Mouse (Mus musculus): Measurements from ENCODE around the gene Map6. TPM values are rescaled to one million over a fixed set of nuclear protein-coding genes. Genes with fewer than 3 reads are reported as not detected.
"Not testable (repeated sequence)": the region's sequence is repeated elsewhere in the genome, so short reads cannot be mapped to it uniquely, and the experiment has no call there.

Gene Map6
- polyA plus RNA-seq, 1 experiment from 2014 or later = 155 TPM

DNA sequence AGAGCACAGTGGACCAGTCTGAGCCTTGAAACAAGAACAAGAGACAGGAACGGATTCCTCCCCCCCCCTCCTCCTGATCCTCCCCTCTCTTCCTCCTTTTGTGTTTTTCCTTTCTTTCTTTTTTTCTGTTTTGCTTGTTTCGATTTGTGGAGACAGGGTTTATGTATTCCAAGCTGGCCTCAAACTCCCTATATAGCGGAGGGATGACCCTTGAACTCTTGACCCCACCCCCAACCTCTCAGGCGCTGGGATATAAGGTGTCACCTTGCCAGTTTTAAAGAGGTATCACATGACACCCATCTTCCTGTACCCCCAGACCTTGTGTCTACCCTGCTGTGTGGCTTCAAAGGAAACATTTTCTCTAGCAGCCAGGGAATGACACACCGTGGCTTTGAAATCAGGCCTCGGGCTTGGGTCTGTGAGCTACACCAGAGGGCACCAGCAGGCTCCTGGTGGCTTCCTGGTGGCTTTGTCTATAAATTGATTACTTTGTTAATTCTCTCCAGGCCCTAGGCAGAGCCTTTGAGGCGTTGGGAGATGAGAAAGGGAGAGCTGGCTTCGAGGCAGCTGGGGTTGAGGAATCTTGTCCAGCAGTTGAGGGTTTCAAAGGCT, 93.7 kb downstream of the Map6 start:
- WGBS = 17% methylated on average over 8 of the region's 8 CpGs
- Histone ChIP-seq H3K27me3 (no peaks in the 10 kb centered on the region), H3K4me3 (no peak overlapping the region), H3K9me3 (no peaks in the 10 kb centered on the region), H3K36me3 (no peaks in the 10 kb centered on the region), H3K4me1 (replicated peaks) (peaks cover 45% of the 10 kb centered on the region), H3K4me2 (peak overlapping the region; percentile 32), H3K9ac (peak overlapping the region; percentile 36; the same call in 1 of the 2 replicates), H3K27ac (replicated peaks) (peak overlapping the region; percentile 96)
- no peak for ATAC-seq (ENCODE audit: low FRiP score, low read depth)

DNA sequence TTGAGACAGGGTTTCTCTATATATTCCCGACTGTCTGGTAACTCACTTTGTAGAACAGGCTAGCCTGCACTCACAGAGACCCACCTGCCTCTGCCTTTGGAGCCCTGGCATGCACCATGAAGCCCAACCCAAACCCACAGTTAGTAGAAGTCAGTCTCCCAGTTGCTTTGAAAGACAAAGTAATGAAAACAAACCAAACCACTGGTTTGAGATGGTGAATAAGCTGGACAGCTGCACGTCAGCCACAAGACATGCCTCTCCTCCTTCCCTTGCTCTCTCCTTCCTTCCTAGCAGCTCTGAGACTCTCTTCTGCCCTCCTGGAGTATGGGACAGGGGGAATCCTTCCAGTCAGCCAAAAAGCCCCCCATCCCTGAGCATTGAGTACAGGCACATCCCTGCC, 94.9 kb downstream of the Map6 start:
- no peak overlapping the region for H3K4me3 ChIP-seq
- 91% methylated on average over 2 of the region's 2 CpGs for WGBS

DNA sequence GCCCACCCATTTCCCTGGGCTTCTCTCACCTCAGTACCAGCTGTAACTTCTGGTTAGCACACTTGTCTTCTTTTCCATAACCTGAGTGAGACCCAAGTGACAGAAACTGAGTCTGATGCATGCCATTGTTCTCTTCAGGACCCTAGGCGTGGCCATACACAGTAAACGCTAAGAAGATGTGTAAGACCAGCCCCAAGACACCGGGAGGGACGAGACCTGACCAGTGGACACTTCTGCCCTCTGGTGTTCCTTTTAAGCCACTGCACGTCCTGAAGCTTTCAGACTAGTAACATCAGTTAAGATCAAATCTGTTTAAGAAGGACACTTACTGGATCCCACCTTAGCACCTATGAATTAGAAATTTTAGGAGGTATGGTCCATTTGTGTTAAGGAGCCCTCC, 97.8 kb downstream of the Map6 start:
- ATAC-seq (ENCODE audit: low FRiP score, low read depth) = no peak
- peak overlapping the region; percentile 36 for H3K4me2 ChIP-seq
- no peak overlapping the region for H3K4me3 ChIP-seq
- under 1% methylated on average over 5 of the region's 5 CpGs for WGBS
- H3K9me3 ChIP-seq = no peaks in the 10 kb centered on the region
- H3K27ac ChIP-seq (replicated peaks) = no peak overlapping the region
- no peak overlapping the region for H3K9ac ChIP-seq
- peaks cover 22% of the 10 kb centered on the region for H3K4me1 ChIP-seq (replicated peaks)
- H3K36me3 ChIP-seq = no peaks in the 10 kb centered on the region
- H3K27me3 ChIP-seq = no peaks in the 10 kb centered on the region

More for the DNA sequence above, 94.9 kb downstream of the Map6 start:
- no peaks in the 10 kb centered on the region for H3K9me3 ChIP-seq
- H3K4me1 ChIP-seq (replicated peaks) = peaks cover 33% of the 10 kb centered on the region
- H3K9ac ChIP-seq = no peak overlapping the region
- H3K27ac ChIP-seq (replicated peaks) = no peak overlapping the region
- no peaks in the 10 kb centered on the region for H3K27me3 ChIP-seq
- no peaks in the 10 kb centered on the region for H3K36me3 ChIP-seq
- no peak for ATAC-seq (ENCODE audit: low FRiP score, low read depth)
- H3K4me2 ChIP-seq = no peak overlapping the region

DNA sequence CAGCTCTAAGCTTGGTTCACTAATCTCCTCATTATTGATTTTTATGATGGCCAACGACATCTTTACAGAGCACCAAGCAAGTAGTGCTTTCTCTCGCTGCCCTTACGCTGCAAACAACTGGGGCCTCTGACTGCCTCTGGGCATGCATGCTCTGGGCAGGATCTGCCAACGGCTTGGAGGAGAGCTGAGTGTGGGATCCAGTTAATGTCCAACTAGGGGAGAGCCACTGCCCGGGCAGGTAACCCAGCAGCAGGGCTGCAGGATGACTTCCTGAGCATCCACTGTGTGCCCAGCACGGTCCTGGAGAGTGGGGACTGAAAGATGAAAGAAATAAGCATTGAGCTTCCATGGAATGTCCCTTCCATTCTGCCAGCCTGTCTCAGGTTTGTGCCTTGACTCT, 99.5 kb downstream of the Map6 start:
- no peak overlapping the region for H3K9ac ChIP-seq
- no peak overlapping the region for H3K4me3 ChIP-seq
- no peaks in the 10 kb centered on the region for H3K9me3 ChIP-seq
- H3K36me3 ChIP-seq = no peaks in the 10 kb centered on the region
- no peak overlapping the region for H3K4me2 ChIP-seq
- H3K27me3 ChIP-seq = no peaks in the 10 kb centered on the region
- ATAC-seq (ENCODE audit: low FRiP score, low read depth) = no peak
- no peak overlapping the region for H3K27ac ChIP-seq (replicated peaks)
- H3K4me1 ChIP-seq (replicated peaks) = peaks cover 9% of the 10 kb centered on the region; the same call in 1 of the 2 replicates
- WGBS = 72% methylated on average over 6 of the region's 6 CpGs

DNA sequence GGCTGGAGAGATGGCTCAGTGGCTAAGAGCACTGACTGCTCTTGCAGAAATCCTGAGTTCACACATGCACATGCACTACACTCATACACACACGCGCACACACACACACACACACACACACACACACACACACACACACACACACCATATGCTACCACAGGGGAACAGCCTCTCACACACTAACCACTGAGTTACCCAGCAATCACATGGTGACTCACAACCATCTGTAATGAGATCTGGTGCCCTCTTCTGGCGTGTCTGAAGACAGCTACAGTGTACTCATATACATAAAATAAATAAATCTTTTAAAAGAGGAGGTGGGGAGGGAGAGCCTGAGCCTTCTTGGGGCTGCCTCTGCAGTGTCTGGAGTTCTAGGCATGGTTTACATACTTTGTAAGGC, 107.1 kb downstream of the Map6 start:
- H3K9ac ChIP-seq; H3K4me1 ChIP-seq (replicated peaks); H3K27ac ChIP-seq (replicated peaks); H3K4me3 ChIP-seq; H3K9me3 ChIP-seq; H3K4me2 ChIP-seq; H3K36me3 ChIP-seq; ATAC-seq (ENCODE audit: low FRiP score, low read depth); H3K27me3 ChIP-seq: not testable (repeated sequence)
- WGBS = 57% methylated on average over 3 of the region's 3 CpGs

DNA sequence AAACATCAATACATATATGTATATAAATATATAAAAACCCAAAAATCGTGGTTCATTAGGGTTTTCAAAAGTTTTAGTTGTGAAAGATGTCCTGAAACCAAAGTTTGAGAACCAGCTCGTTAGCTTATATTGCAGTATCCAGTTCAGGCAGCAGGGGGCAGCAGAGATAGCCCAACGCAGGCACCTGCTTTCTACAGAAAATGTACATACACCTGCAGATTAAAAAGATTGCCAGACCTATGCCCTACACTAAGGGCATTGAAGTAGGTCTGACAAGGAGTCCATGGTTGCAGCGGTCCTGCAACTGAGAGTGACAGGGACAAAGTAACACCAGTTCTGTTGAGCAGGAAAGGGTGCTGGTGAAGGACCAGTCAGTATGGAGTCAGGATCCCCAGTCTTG, 108.2 kb downstream of the Map6 start:
- Histone ChIP-seq H3K4me1 (replicated peaks) (peaks cover 6% of the 10 kb centered on the region), H3K4me2 (no peak overlapping the region), H3K9me3 (no peaks in the 10 kb centered on the region), H3K9ac (no peak overlapping the region), H3K4me3 (no peak overlapping the region), H3K27ac (replicated peaks) (no peak overlapping the region), H3K36me3 (no peaks in the 10 kb centered on the region), H3K27me3 (no peaks in the 10 kb centered on the region)
- no peak for ATAC-seq (ENCODE audit: low FRiP score, low read depth)
- WGBS = 7% methylated on average over 4 of the region's 4 CpGs

DNA sequence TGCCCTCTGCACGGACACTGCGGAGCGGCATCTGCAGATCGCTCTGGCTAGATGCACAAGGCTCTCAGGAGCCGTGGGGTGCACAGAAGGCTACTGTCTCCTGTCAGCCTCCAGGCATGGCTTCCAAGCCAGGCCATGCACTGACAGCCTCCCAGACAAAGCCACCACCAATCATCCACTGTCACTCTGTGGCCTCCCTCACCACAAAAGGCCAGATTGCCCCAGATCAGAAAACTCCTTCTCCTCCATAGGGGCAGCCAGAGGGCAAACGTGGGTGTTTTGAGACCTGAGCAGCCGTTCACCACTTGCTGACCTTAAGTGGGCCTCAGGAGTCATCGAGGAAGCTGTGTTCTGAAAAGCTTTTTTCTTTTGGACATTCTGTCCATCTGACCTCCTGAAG, 111.6 kb downstream of the Map6 start:
- no peak overlapping the region for H3K27ac ChIP-seq (replicated peaks)
- WGBS = 41% methylated on average over 8 of the region's 8 CpGs
- peaks cover 23% of the 10 kb centered on the region for H3K4me1 ChIP-seq (replicated peaks)
- no peak overlapping the region for H3K4me2 ChIP-seq
- ATAC-seq (ENCODE audit: low FRiP score, low read depth) = no peak
- H3K27me3 ChIP-seq = no peaks in the 10 kb centered on the region
- no peaks in the 10 kb centered on the region for H3K36me3 ChIP-seq
- no peak overlapping the region for H3K4me3 ChIP-seq
- 0 out of 2 replicates have a peak overlapping the region, but pooled peaks have one; percentile 4 for H3K9ac ChIP-seq
- no peaks in the 10 kb centered on the region for H3K9me3 ChIP-seq

DNA sequence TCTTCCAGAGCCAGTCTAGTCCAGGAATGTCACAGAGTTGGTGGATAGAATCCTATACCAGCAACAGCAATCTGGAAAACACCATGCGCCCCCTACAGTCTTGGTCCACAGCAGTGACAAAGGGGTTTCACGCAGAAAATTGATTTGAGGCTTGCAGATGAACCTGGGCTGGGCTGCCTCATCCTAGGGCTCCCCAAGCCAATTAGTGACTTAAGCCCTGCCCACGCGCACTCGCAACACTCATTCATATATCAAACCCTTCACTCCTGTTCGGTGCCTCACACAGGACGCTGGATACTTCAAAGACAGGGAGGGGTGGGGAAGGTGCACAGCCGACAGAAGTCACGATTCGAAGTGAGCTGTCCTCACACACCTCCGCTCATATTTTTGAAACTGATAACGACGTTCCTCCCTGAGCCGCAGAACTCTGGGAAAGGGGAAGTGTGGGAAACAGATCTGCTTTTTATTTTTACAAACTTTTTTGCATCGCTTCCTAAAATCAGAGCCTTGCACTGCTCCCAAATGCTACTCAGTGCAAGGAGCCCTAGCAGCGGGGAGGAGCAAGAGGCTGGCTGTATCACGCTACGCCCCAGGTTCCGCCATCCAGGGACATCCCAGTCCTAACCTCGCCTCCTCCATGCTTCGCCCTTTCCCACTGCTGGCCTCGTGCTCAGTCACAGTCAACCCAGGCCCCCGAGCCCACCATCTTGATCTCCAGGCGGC, 113.4 kb downstream of the Map6 start:
- ATAC-seq (ENCODE audit: low FRiP score, low read depth) = peak; percentile 67
- Histone ChIP-seq H3K27ac (replicated peaks) (peak overlapping the region; percentile 96), H3K4me2 (peak overlapping the region; percentile 73), H3K9ac (peak overlapping the region; percentile 60), H3K36me3 (no peaks in the 10 kb centered on the region), H3K4me3 (peak overlapping the region; percentile 78), H3K27me3 (no peaks in the 10 kb centered on the region), H3K9me3 (no peaks in the 10 kb centered on the region), H3K4me1 (replicated peaks) (peaks cover 41% of the 10 kb centered on the region)
- WGBS = under 1% methylated on average over 24 of the region's 24 CpGs

DNA sequence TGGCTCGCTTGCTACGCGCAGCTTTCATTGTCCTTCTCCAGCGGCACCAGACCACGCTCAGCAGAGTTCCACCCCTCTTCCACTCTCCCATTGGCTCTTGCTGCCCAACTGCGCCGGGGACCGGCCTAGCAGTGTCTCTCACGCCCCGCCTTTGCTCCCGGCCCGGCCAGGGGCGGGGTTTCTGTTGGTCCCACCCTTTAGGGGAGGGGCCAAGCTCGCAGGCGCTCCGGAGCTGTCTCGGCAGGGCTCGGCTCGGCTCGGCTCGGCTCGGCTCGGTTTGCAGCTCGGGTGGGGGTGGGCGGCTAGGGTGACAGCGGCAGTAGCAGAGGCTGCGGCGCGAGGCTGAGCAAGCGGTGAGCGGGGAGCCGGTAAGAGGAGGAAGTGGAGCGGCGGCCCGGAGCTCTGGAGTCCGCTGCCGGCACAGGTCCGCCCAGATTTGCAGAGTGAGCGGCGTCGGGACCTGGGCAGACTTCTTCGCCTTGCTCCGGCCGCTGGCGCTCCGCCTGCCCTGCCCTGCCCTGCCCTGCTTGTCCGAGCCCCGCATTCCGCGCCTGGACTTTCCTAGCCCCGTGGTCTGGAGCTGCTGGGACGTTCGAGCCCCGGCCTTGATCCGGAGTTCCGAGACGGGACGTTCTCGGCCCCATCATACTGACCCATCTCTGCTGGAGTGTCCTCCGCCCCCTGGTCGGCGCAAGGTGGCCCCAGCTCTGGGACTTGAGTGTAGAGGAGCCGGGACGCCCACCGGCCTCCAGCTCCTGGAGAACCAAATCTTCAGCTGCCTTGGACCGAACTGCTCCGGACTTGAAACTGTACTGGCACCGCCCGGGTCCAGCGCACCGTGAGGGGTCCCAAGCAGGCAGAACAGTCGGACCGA, 114.2 kb downstream of the Map6 start, which contains the start of gene Gdpd5:
Gene Gdpd5, plus strand, starts transcription at position 201 of the 874 bp plus-strand sequence.
- Histone ChIP-seq H3K4me3 (peak within 1 kb of the TSS; percentile 78), H3K4me1 (replicated peaks) (peaks cover 49% of the 10 kb centered on the region), H3K4me2 (peak within 1 kb of the TSS; percentile 73), H3K36me3 (no peaks in the 10 kb centered on the region), H3K9me3 (no peaks in the 10 kb centered on the region), H3K27ac (replicated peaks) (peak within 1 kb of the TSS; percentile 96), H3K9ac (peak within 1 kb of the TSS; percentile 85), H3K27me3 (no peaks in the 10 kb centered on the region)
- WGBS = under 1% methylated on average over 71 of the region's 73 CpGs
- ATAC-seq (ENCODE audit: low FRiP score, low read depth) = peak; percentile 95

DNA sequence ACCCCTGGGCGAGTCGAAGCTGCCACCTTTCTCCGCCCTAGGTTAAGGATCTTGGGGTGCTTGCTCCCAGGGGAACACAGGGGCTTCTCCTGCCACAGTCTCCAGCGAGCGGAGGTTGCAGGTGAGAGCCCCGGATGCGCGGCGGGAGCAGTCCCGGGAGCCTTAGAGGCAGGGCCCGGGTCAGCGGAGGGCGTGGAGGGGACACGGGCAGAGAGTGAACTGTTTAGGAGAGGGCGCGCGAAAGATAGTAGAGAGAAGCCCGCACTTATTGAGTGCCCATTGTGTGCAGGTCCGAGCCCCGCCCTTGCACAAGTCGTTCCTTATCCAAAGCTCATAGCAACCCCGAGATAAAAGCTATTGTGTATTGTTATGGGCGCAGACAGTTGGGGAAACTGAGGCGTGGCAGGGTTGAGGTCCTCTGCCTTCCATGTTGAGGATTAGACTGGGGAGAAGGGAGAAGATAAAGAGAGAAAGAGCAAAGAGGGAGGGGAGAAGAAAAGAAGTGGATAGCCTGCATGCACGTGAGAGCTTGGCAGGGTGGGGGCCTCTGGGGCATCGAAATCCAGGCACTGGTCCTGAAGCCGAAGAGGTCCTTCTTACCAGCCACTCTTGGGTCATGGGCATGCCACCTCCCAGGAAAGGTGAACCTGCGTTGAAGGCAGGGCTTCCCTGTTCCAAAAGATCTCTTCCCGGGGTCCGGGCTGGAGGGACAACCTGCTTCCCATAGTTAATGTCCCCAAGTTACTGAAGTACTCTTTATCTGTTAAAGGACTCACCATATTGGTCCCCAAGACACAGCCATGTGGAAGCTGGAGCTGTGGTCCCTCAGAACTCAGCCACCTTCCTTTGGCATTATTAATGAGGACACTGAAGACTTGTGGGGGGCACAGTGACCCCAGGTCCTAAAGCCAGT, 115.1 kb downstream of the Map6 start:
- 5% methylated on average over 30 of the region's 30 CpGs for WGBS
- H3K27me3 ChIP-seq = no peaks in the 10 kb centered on the region
- no peaks in the 10 kb centered on the region for H3K9me3 ChIP-seq
- peak overlapping the region; percentile 78 for H3K4me3 ChIP-seq
- peak overlapping the region; percentile 96 for H3K27ac ChIP-seq (replicated peaks)
- H3K9ac ChIP-seq = peak overlapping the region; percentile 85
- peaks cover 52% of the 10 kb centered on the region for H3K4me1 ChIP-seq (replicated peaks)
- no peak for ATAC-seq (ENCODE audit: low FRiP score, low read depth)
- peak overlapping the region; percentile 73 for H3K4me2 ChIP-seq
- H3K36me3 ChIP-seq = no peaks in the 10 kb centered on the region

DNA sequence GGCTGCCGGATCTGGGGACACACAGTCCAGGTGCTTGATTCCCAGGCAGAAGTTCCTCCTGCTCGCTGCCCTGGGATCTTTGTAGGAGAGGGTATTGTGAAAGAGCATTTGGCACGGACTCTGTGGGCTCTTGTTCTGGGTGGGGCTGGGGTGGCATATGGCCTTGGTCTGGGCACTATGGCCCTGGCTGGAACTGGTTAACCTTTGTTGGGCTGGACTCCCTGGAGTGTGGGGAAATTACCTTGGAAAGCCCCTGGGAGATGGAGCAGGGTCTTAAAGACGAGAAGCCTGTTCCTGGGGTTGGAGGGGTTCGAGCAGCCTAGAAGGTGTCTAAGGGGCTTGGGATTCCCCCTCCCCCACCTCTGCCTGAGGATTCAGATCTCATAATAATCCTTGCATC, 116.0 kb downstream of the Map6 start:
- WGBS = 40% methylated on average over 5 of the region's 5 CpGs
- ATAC-seq (ENCODE audit: low FRiP score, low read depth) = no peak
- H3K27ac ChIP-seq (replicated peaks) = peak overlapping the region; percentile 42
- peak overlapping the region; percentile 85 for H3K9ac ChIP-seq
- H3K4me2 ChIP-seq = peak overlapping the region; percentile 73
- H3K9me3 ChIP-seq = no peaks in the 10 kb centered on the region
- peak overlapping the region; percentile 78 for H3K4me3 ChIP-seq
- H3K27me3 ChIP-seq = no peaks in the 10 kb centered on the region
- H3K36me3 ChIP-seq = peaks cover 3% of the 10 kb centered on the region
- peaks cover 52% of the 10 kb centered on the region for H3K4me1 ChIP-seq (replicated peaks)
